Mouse (Mus musculus) lung, postnatal 14 days (tissue): Measurements from ENCODE around the gene Cdh13.
"Not testable (repeated sequence)": the region's sequence is repeated elsewhere in the genome, so short reads cannot be mapped to it uniquely, and the experiment has no call there.

ENCODE experiments used
- DNase-seq: peaks from one replicate; pipeline ENCODE4 v3.0.0; 2021

Cdh13 gene

DNA sequence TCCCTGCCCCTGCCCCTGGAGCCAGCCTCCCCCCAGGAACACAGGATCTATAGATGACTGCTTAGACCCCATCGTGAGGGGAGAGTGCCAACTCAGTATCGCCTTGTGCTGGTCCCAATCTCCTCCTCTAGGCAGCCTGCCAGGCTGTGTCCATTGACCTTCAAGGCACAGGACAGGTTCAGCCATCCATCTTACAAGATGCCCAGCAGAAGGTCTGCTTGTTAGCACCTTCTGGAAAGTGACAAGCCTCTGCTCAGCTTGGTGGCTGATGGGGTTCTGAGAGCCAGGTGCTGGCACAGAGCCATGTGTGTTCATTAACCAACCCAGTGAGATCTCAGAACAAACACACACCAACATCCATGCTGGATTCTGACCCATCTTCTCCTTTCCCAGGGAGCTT lies 998.2 kb downstream of the Cdh13 start:
- no peak for DNase-seq

DNA sequence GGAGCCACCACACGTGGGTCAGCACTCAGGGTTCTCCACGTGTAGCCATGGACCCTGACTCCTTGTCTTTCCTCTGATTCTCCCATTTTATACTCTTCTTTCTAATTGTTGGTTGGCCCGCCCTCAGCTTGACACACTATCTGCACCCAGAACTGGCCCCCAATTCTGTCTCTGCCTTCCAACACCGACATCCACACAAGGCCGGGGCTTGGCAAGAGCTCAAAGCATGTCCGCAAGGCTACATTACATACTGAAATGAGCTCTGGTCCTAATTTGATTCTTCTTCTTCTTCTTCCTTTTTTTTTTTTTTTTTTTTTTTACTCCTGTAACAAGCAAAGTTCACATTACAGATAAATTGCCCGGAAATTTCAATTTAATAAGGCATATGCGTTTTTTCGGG lies 1001.0 kb downstream of the Cdh13 start:
- no peak for DNase-seq

DNA sequence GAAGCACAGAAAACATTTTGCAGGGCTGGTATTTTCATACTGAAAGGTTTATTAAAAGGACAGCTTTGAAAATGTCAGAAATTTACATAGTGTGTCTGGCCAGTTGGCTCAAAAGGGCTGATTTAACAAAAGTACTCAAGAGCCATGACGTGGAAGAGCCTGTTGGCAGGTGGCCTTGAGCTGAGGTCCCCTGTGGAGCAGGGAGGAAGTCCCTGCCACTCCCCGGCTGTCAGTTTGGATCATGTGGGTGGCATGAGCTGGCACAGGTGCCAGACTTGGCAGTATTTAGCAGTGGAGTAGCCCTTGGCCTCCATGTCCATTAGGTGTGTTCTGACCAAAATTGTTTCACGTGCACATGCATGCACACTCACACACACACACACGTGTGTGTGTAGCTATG lies 1001.4 kb downstream of the Cdh13 start:
- DNase-seq, result no peak

DNA sequence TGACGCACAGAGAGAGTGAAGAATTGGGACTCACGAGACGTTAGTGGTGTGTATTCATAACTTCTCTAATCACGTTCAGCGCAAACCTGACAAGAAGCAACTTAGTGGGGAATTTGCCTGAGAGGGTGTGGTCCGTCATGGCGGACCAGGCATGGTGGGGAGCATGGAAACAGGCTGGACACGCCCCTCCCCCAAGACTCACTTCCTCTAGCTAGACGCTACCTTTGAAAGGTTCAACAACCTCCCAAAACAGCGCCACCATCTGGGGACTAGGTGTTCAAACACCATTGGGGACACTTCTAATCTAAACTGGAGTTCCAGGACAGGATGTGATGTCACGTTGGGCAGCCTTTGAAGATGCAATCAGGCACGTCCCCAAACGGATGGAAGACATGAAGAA lies 1011.9 kb downstream of the Cdh13 start:
- DNase-seq, result no peak

DNA sequence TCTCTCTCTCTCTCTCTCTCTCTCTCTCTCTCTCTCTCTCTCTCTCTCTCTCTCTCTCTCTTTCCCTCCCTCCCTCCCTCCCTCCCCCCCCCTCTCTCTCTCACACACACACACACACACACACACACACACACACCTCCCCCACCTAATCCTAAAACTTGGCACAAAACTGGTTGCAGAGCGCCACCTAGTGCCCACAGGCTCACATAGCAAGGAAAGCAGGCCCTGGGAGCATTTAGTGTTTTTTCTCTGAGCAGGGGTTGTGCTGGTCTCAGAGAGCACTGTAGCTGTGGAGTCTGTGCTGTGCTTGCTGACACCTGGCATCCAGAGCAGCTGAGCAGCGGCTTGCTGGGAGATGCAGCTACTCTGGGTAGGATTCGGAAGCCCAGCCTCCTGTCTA lies 1014.2 kb downstream of the Cdh13 start:
- peak; percentile 40 for DNase-seq

DNA sequence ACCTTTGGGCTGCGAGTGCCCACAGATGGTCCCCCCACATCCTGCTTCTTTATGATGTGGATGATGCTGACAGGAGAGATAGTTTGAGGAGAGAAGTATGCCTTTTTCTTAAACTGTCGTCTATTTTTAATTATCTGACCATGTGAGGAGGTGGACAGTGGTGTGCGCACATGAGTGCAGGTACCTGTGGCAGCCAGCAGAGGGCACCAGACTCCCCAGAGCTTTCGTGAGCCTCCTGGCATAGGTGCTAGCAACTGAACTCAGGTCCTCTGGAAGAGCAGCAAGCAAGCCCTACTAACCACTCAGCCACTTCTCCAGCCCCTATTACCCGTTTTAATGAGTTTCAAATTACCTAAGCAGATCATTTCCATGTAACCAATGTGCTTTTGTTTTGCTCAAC lies 1016.8 kb downstream of the Cdh13 start:
- no peak for DNase-seq

DNA sequence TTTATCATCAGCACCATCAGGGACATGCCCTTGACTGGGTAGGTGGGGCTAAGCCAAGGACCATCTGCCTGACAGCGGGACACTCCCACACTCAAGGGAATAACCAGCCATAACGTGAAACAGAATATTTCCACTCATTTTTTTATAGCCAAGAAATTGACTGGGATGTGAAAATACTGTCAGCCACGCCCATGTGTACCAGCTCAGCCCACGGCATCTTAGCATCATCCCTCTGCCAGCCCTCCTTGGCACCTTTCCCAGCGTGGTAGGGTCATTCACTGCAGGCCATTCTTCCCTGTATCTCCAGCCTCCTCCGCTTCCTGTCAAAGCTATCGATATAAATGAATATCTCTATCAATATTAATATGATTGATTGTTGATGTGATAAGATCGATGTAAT lies 1020.7 kb downstream of the Cdh13 start:
- no peak for DNase-seq

DNA sequence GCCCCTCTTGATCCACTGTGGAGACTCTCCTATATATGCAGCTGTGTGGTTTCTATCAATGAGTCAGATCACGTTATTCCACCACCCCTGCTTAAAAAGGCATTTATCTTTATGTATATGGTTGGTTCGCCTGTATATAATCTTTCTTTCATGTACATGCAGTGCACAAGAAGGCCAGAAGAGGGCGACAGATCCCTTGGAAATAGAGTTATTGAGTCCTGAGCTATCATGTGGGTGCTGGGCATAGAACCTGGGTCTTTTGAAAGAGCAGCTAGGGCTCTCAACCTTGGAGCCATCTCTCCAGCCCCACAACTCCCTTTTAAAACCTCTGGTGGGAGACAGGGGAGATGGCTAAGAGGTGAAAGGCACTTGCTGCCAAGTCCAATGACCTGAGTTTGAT lies 1027.9 kb downstream of the Cdh13 start:
- peak; percentile 38 for DNase-seq

DNA sequence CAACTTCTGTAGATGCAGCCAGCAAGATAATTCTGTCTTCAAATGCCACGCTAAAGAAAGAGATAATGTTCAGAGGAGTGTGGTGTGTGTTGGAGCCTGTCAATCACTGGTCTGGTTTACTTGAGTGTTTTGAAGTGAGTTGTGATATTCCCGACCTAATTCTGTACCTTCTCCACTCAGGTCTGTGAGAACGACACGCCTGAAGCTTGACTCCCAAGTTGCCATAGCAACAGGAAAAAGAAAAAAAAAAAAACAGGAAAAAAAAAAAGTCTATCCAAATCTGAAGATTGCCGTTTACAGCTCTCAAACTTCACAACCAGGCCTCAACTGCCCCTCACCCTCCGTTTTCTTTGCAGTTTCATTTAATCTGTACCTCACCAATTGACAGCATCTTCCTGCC lies 1039.7 kb downstream of the Cdh13 start:
- no peak for DNase-seq

DNA sequence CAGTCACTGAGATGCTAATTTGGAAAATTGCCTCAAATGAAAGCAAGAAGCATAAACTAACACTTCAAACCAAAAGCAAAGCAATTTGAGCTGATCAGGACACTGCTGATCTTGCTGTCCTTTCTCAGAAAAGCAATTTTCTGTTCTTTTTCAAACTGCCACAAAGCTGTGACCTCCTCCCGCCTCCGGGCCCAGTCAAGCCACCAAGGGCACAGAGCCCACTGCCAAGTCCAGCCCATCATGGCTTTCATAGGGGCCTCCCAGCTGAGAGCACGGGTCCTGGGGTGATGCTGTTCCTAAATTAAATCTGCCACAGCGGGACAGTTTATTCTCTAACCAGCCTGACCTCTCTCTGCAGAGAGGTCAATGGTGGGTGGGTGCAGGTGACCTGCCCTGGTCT lies 1056.0 kb downstream of the Cdh13 start:
- peak; percentile 16 for DNase-seq

DNA sequence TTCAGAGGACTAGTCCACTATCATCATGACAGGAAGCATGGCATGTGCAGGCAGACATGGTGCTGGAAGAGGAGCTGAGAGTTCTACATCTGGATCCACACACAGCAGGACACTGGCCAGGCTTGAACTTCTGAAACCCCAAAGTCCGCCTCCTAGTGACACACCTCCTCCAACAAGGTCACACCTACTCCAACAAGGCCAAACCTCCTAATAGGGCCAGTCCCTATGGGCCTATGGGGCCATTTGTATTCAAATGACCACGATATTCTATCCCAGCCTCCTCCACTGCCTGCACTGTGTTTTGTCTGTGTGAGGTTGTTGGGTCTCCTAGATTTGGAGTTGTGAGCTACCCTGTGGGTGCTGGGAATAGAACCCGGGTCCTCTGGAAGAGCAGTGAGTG lies 1060.1 kb downstream of the Cdh13 start:
- DNase-seq, result no peak

DNA sequence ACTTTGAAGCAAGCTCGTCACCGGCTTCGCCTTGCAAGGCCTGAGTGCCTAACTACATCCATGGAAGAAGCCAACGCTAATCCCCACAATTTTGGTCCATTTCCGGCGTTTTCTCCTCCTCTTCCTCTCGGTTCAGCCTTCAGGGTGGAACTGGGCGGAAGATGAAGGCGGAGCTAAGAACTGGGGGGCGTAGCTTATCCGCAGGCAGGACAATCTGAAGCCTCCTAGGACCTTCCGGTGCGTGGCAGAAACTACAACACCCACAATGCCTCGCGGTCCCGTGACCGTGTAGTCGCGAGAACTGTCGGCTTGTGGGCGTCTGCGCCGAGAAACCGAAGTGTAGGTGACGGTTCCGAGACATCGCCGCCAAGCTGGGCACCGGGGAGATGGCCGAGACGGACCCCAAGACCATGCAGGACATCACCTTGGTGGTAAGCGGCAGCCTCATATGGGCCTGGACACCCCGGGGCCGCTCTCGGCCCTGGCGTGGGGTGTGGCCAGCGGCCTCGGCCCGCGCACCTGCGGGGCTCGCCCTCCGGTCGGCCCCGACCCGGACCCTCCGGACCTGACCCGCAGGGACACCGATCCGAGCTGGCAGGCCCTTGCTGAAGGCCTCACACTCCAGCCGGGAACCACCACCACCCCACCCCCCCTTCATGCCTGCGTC lies 1060.8 kb downstream of the Cdh13 start, which contains the start of gene Hsbp1:
Hsbp1 (plus strand) TSS at position 299 of the 667 bp plus-strand sequence.
- peak; percentile 98 for DNase-seq

DNA sequence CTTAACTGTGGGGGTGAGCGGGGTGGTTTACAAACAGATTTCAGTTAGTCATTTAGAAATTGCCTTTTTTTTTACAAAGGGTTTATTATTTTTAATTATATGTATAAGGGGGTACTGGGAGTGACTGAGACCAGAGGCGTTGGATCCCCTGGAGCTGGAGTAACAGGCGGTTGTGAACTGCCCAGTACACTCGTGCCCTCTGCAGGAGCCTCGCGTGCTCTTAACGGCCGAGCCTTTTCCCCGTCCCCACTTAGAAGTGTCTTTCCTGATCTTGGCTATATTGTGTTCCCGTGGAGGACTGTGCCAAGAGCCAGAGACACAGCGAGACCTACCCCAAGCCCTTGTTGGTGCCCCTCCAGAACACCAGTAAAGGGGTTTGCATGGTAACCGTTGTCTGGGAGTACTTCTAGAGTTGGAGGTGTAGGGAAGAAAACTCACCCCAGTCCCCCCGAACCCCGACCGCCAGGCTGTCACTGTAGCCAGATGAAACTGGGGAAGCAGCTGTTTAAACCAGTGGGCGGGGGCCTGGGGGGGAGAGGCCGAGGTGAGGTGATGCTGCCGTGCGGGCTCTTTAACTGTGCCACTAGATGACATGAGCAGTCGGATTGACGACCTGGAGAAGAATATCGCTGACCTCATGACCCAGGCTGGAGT lies 1061.6 kb downstream of the Cdh13 start:
- no peak for DNase-seq

DNA sequence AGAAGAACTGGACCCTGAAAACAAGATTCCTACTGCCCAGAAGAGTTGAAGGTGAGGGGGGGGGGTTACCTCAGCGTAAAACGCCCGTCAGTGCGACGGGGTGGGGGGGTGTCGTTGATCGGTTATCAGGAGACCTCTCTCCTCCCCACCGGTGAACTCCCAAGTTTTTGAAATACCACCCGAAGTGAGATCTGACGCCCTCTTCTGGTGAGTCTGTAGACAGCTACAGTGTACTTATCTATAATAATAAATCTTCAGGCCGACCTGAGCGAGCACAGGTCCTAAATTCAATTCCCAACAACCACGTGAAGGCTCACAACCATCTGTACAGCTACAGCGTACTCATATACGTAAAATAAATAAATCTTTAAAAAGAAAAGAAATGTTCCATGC lies 1062.1 kb downstream of the Cdh13 start:
- DNase-seq, result no peak

DNA sequence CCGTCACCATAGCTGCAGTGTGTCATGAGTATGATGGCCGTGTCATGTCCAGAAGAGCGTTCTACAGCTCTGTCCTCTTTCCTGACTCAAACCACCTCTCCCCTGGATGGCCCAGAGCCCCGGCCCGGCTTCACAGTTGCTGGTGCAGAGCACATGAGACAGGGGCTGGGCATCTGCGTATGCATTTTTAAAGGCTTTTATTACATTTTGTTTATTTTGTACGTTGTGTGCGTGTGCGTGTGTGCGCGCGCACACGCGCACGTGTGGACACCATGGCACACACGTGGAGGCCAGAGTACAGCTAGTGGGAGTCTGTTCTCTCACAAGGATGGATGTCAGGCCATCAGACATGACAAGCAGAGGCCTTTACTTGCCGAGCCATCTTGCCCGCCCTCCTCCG lies 1068.1 kb downstream of the Cdh13 start:
- DNase-seq, result no peak

DNA sequence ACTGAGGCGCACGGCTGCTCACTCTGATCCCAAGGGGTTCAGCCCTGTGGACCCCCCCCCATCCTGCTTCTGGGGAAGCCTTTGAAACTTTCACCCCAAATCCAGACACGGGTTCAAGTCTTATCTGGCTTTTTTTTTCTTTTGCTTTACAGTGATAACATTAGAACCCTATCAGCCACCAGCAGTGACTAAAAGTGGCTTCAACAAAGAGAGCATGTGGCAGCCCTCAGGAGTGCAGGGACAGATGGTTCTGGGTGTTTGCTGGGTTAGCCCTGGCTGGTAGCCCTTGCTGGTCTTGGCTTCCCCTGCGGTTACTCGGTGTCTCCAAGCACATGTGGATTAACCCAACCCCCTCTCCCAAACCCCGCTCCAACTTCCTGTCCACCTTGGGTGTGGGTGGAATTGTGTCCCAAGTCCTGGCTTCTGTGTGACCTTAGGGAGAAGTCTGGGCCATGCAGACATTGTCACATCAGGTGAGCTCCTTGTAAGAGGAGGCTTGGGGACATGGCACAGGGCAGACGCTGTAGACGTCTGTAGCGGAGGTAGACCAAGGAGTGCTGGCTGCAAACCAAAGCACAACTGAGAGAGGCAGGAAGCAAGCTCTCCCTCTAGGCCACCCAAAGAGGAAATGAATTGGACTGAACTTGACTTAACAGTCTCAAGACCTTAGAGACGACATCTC lies 1069.6 kb downstream of the Cdh13 start:
- no peak for DNase-seq

DNA sequence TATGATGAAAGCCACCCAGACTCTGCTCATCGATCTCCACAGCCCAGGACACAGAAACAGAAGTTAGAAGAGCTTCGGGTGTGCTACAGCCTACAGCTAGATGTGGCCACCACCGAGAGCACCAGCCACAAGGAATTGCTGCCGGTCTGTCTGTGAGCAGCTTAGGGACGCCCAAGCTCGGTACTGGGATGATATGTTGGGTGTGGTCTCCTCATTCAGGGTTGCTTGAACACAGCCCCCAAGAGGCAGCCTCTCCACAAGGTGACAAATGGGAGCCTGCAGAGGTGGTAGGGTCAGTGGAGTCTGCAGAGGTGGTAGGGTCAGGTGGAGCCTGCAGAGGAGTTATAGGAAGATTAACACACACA lies 1070.1 kb downstream of the Cdh13 start:
- no peak for DNase-seq

DNA sequence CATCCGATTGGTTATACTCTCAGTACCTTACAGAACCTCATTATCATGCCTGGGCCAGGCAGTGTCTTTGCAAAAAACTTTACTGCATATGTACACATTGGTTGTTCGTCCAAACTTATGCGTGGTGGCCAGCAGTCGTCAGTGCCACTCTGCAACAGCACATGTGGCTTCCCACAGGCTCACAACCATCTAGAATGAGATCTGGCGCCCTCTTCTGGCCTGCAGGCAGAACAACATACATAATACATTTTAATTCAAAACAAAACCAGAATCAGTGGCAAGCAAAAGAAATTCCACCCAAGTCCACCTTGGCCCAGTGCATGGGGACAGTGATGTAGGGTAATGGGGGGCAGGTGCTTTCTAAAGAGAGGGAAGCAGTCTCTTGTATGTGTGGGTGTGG lies 1073.1 kb downstream of the Cdh13 start:
- DNase-seq, result not testable (repeated sequence)

DNA sequence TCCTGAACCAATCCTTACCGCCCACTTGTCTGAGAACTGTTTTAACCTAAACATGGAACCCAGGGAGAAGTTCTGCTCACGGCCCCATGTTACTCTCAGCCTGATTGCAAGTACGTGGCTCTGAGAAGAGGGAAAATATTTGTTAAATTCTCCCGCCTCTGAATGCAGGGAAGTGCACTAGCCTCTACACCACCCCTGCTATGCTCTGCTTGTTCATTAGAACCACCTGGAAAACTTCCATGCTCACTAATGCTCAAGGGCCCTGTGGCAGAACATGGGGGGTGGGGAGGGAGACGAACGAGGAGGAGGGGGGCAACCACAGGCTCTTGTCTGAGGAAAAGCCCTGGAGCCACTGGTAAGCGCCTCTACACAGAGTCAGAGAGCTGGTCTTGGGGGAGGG lies 1074.6 kb downstream of the Cdh13 start:
- no peak for DNase-seq

DNA sequence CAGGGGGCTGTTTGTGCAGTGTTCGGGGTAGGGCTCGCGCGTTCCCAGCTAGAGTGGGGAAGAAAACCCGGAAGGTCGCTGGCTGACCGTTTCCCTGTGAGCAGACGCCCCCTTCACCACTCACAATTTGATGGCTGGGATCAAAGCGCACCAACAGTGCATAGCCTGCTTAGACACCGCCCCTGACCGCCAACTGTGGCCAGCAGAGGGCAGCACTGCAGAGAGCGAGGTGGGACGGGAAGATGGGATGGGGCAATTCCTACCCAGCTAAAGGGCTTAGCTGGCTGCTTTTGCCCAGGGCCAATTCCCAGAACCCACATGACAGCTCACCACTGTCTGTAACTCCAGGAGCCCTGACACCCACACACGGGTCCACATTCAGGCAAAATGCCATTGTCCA lies 1075.3 kb downstream of the Cdh13 start:
- DNase-seq, result peak; percentile 75

DNA sequence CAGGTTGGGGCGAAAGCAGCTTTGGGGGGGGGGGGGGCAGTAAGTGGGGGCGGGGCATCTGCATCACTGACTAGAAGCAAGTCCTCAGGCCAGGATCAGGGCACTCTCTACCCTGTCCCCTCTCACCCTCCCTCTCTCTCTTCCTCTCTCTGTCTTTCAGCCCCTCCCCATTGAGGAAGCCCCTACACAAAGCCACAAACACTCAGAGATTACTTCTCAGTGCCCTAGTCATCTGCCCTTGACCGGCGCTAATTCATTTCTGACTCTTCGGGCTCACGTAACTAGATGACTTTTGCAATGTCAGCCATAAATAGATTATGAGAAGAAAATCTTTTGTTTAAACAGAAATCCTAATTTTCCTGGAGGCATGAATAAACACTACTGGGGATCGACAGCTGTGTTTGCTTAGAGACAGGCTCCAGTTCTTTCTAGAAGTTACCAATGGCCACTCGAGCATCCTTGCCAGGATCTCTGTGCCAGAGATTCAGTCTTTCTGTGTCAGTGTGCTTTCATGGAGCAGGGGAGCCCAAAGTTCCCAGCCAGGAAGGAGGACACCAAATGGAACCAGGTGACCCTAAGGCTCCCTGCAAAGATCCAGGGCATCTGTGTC lies 1077.3 kb downstream of the Cdh13 start:
- DNase-seq, result peak; percentile 23
